In genomic region chr2:69043431-69044118, GRCm38 (mm10) we compare ENCODE assay signal across 9 mouse cellular contexts.
DNase-seq lines count a peak whose midpoint lies in the region; ATAC-seq and TF ChIP-seq lines count a peak whose summit lies in the region.
"Had no signal": no experiment of that assay in that cellular context is flagged by ENCODE, and none has a peak within 500 bp of the region (broad histone marks: within the 10 kb centered on the region; RNA-seq: fewer than 3 reads in every experiment).

No protein-coding gene starts in this region.

- no peak for TF ChIP-seq POLR2A in cortical plate, adult 2 months (IDR thresholded peaks at IDR 0.05; ENCODE audit: extremely low read depth, insufficient read depth, low read length)

- no peak overlapping the region for H3K4me3 ChIP-seq in cortical plate, adult 2 months (ENCODE audit: insufficient read depth, low read length)
- H3K4me3 ChIP-seq in stomach, embryonic 15.5 days (replicated peaks): no peak overlapping the region
- H3K4me3 ChIP-seq: myocyte had no signal

- 80% methylated on average over 4 of the region's 4 CpGs for WGBS in stomach, embryonic 15.5 days

- peaks cover 4% of the 10 kb centered on the region for H3K4me1 ChIP-seq in cortical plate, adult 2 months (ENCODE audit: control insufficient read depth, insufficient read depth, low read length)
- no peaks in the 10 kb centered on the region for H3K4me1 ChIP-seq in stomach, embryonic 15.5 days

- H3K27ac ChIP-seq in cortical plate, adult 2 months (ENCODE audit: insufficient read depth, low read length): no peak overlapping the region
- H3K27ac ChIP-seq in stomach, embryonic 15.5 days: no peak overlapping the region

- ATAC-seq in activated CD4-positive, CD25-positive, alpha-beta regulatory T cell, adult 4 months: peak; percentile 49
- peak; percentile 92 for ATAC-seq in megakaryocyte, adult 5-6 weeks (ENCODE audit: poor library complexity, severe bottlenecking)
- peak; percentile 27; the same call in 1 of the 2 replicates for ATAC-seq in stomach, embryonic 15.5 days (ENCODE audit: insufficient read depth, low FRiP score, low read depth)

- no peaks in the 10 kb centered on the region for H3K9me3 ChIP-seq in stomach, embryonic 15.5 days

- H3K27me3 ChIP-seq in stomach, embryonic 15.5 days (replicated peaks): no peaks in the 10 kb centered on the region

- intact Hi-C loops in heart, postnatal 36 days (cut with DNase I): loop anchor here (1.0 to 5.0 kb wide), 2 partner anchors 181 to 259 kb away; partner anchors contain the start of gene Cers6

- peak; percentile 41 for DNase-seq in layer of hippocampus, adult 11-12 months (ENCODE audit: low spot score)
- DNase-seq in layer of hippocampus, adult 9-10 months (ENCODE audit: low spot score): no peak
- peak; percentile 28 to 39 for DNase-seq in heart, postnatal 36 days
- peak; percentile 61 to 67 for DNase-seq in kidney, postnatal 4 days

- H3K9ac ChIP-seq in stomach, embryonic 15.5 days: no peak overlapping the region

- no peak overlapping the region for H3K4me2 ChIP-seq in stomach, embryonic 15.5 days

- H3K36me3 ChIP-seq in stomach, embryonic 15.5 days: no peaks in the 10 kb centered on the region

- peak; percentile 69 for TF ChIP-seq CTCF in cortical plate, adult 2 months (IDR thresholded peaks at IDR 0.05; ENCODE audit: extremely low read depth, insufficient read depth, low read length)

Comparison
In these comparisons a context has a peak if more than half of its experiments do, and no peak if none do; other contexts are left out.
1. ATAC-seq: peak in every context shown above with its lines; median percentile 92 in megakaryocyte, adult 5-6 weeks; 49 in activated CD4-positive, CD25-positive, alpha-beta regulatory T cell, adult 4 months; 27 in stomach, embryonic 15.5 days.